Mouse (Mus musculus): ENCODE results near the gene Nans. TPM values are rescaled to one million over a fixed set of nuclear protein-coding genes. Genes with fewer than 3 reads are reported as not detected.

Gene Nans
- polyA plus RNA-seq, 1 experiment from 2014 or later, result 69.1 TPM

GRCm38 (mm10) chr4:46535840-46536361 lies 46.9 kb downstream of the Nans start, which contains the start of gene Trim14:
TSS of gene Trim14 (minus strand) at chr4:46536141.
- Histone ChIP-seq H3K9ac (peak within 1 kb of the TSS; percentile 32; the same call in 1 of the 2 replicates), H3K9me3 (no peaks in the 10 kb centered on the region), H3K27ac (replicated peaks) (no peak within 1 kb of the TSS), H3K4me2 (peak within 1 kb of the TSS; percentile 73), H3K4me3 (peak within 1 kb of the TSS; percentile 44), H3K36me3 (peaks cover 2% of the 10 kb centered on the region; the same call in 1 of the 2 replicates), H3K4me1 (replicated peaks) (peaks cover 24% of the 10 kb centered on the region), H3K27me3 (peaks cover 60% of the 10 kb centered on the region)
- ATAC-seq (ENCODE audit: low FRiP score, low read depth), result peak; percentile 57
- under 1% methylated on average over 46 of the region's 46 CpGs for WGBS

- Histone ChIP-seq H3K9ac (no peak overlapping the region), H3K4me2 (no peak overlapping the region), H3K27me3 (peaks cover 40% of the 10 kb centered on the region), H3K9me3 (no peaks in the 10 kb centered on the region), H3K27ac (replicated peaks) (no peak overlapping the region), H3K4me3 (no peak overlapping the region), H3K4me1 (replicated peaks) (peaks cover 19% of the 10 kb centered on the region), H3K36me3 (peaks cover 9% of the 10 kb centered on the region; the same call in 1 of the 2 replicates)
- ATAC-seq (ENCODE audit: low FRiP score, low read depth), result no peak
- 59% methylated on average over 9 of the region's 9 CpGs for WGBS
Measured at GRCm38 (mm10) chr4:46539167-46539566, 50.1 kb downstream of the Nans start.

- WGBS, result 50% methylated on average over 9 of the region's 9 CpGs
Measured at GRCm38 (mm10) chr4:46541707-46542106, 52.7 kb downstream of the Nans start.

GRCm38 (mm10) chr4:46543366-46544050 lies 54.5 kb downstream of the Nans start:
- no peak overlapping the region for H3K4me3 ChIP-seq
- H3K4me2 ChIP-seq, result no peak overlapping the region
- ATAC-seq (ENCODE audit: low FRiP score, low read depth), result no peak
- H3K9ac ChIP-seq, result no peak overlapping the region
- H3K36me3 ChIP-seq, result peaks cover 9% of the 10 kb centered on the region; the same call in 1 of the 2 replicates
- H3K27ac ChIP-seq (replicated peaks), result no peak overlapping the region
- 94% methylated on average over 13 of the region's 13 CpGs for WGBS
- H3K9me3 ChIP-seq, result no peaks in the 10 kb centered on the region
- no peaks in the 10 kb centered on the region for H3K4me1 ChIP-seq (replicated peaks)
- 0 out of 2 replicates have a peak, but pooled peaks cover 4% of the 10 kb centered on the region for H3K27me3 ChIP-seq

More at GRCm38 (mm10) chr4:46541707-46542106, 52.7 kb downstream of the Nans start:
- Histone ChIP-seq H3K27me3 (peaks cover 16% of the 10 kb centered on the region), H3K36me3 (peaks cover 9% of the 10 kb centered on the region; the same call in 1 of the 2 replicates), H3K4me3 (no peak overlapping the region), H3K4me2 (no peak overlapping the region), H3K9me3 (no peaks in the 10 kb centered on the region), H3K9ac (no peak overlapping the region), H3K4me1 (replicated peaks) (no peaks in the 10 kb centered on the region), H3K27ac (replicated peaks) (no peak overlapping the region)
- no peak for ATAC-seq (ENCODE audit: low FRiP score, low read depth)

GRCm38 (mm10) chr4:46544313-46544712 lies 55.3 kb downstream of the Nans start:
- ATAC-seq (ENCODE audit: low FRiP score, low read depth), result no peak
- no peak overlapping the region for H3K4me3 ChIP-seq

GRCm38 (mm10) chr4:46545498-46545897 lies 56.5 kb downstream of the Nans start:
- H3K9me3 ChIP-seq, result no peaks in the 10 kb centered on the region
- no peaks in the 10 kb centered on the region for H3K27me3 ChIP-seq
- H3K36me3 ChIP-seq, result peaks cover 9% of the 10 kb centered on the region; the same call in 1 of the 2 replicates
- H3K4me2 ChIP-seq, result no peak overlapping the region
- no peak overlapping the region for H3K4me3 ChIP-seq
- ATAC-seq (ENCODE audit: low FRiP score, low read depth), result no peak
- WGBS, result 18% methylated on average over 9 of the region's 9 CpGs
- H3K9ac ChIP-seq, result no peak overlapping the region
- no peaks in the 10 kb centered on the region for H3K4me1 ChIP-seq (replicated peaks)
- H3K27ac ChIP-seq (replicated peaks), result no peak overlapping the region

More at GRCm38 (mm10) chr4:46544313-46544712, 55.3 kb downstream of the Nans start:
- Histone ChIP-seq H3K27me3 (0 out of 2 replicates have a peak, but pooled peaks cover under 1% of the 10 kb centered on the region), H3K9ac (no peak overlapping the region), H3K27ac (replicated peaks) (no peak overlapping the region), H3K9me3 (no peaks in the 10 kb centered on the region), H3K4me2 (no peak overlapping the region), H3K4me1 (replicated peaks) (no peaks in the 10 kb centered on the region), H3K36me3 (peaks cover 9% of the 10 kb centered on the region; the same call in 1 of the 2 replicates)
- WGBS, result 40% methylated on average over 1 of the region's 1 CpGs

- H3K27ac ChIP-seq (replicated peaks), result no peak overlapping the region
- H3K4me1 ChIP-seq (replicated peaks), result no peaks in the 10 kb centered on the region
- 29% methylated on average over 6 of the region's 6 CpGs for WGBS
- H3K27me3 ChIP-seq, result no peaks in the 10 kb centered on the region
- H3K4me3 ChIP-seq, result no peak overlapping the region
- no peak for ATAC-seq (ENCODE audit: low FRiP score, low read depth)
- H3K9me3 ChIP-seq, result no peaks in the 10 kb centered on the region
- H3K36me3 ChIP-seq, result 0 out of 2 replicates have a peak, but pooled peaks cover 7% of the 10 kb centered on the region
- no peak overlapping the region for H3K4me2 ChIP-seq
- H3K9ac ChIP-seq, result no peak overlapping the region
Measured at GRCm38 (mm10) chr4:46546709-46547108, 57.7 kb downstream of the Nans start.

GRCm38 (mm10) chr4:46549979-46550378 lies 60.9 kb downstream of the Nans start:
- no peak for ATAC-seq (ENCODE audit: low FRiP score, low read depth)
- Histone ChIP-seq H3K9ac (no peak overlapping the region), H3K27ac (replicated peaks) (no peak overlapping the region), H3K4me1 (replicated peaks) (no peaks in the 10 kb centered on the region), H3K4me2 (no peak overlapping the region), H3K4me3 (no peak overlapping the region), H3K36me3 (no peaks in the 10 kb centered on the region), H3K27me3 (no peaks in the 10 kb centered on the region), H3K9me3 (no peaks in the 10 kb centered on the region)
- WGBS, result 63% methylated on average over 9 of the region's 10 CpGs

GRCm38 (mm10) chr4:46550406-46550805 lies 61.4 kb downstream of the Nans start:
- no peaks in the 10 kb centered on the region for H3K9me3 ChIP-seq
- no peak overlapping the region for H3K9ac ChIP-seq
- H3K27me3 ChIP-seq, result no peaks in the 10 kb centered on the region
- 58% methylated on average over 8 of the region's 8 CpGs for WGBS
- no peak overlapping the region for H3K4me2 ChIP-seq
- H3K4me1 ChIP-seq (replicated peaks), result no peaks in the 10 kb centered on the region
- no peak for ATAC-seq (ENCODE audit: low FRiP score, low read depth)
- no peak overlapping the region for H3K4me3 ChIP-seq
- no peaks in the 10 kb centered on the region for H3K36me3 ChIP-seq
- no peak overlapping the region for H3K27ac ChIP-seq (replicated peaks)

Other genes with a start within 250 kb of the Nans start
- not detected in 2 replicates for gene Foxe1, start 145.6 kb upstream of the Nans start, polyA plus RNA-seq (2015; fragmentation: Nextera tagmentation; extraction: Ambion mirVana)
- gene Trmo, start 99.8 kb upstream of the Nans start, polyA plus RNA-seq (2015; fragmentation: Nextera tagmentation; extraction: Ambion mirVana), result 8.5 and 9.7 TPM in 2 replicates
- 0.10 and 0.53 TPM in 2 replicates for gene Hemgn, start 75.7 kb upstream of the Nans start, polyA plus RNA-seq (2015; fragmentation: Nextera tagmentation; extraction: Ambion mirVana)
- 84.4 and 92.3 TPM in 2 replicates for gene Anp32b, start 38.3 kb upstream of the Nans start, polyA plus RNA-seq (2015; fragmentation: Nextera tagmentation; extraction: Ambion mirVana)
- gene Trim14, start 46.9 kb downstream of the Nans start, polyA plus RNA-seq (2015; fragmentation: Nextera tagmentation; extraction: Ambion mirVana), result 1.2 and 2.4 TPM in 2 replicates
- 9.0 and 10.5 TPM in 2 replicates for gene Coro2a, start 113.0 kb downstream of the Nans start, polyA plus RNA-seq (2015; fragmentation: Nextera tagmentation; extraction: Ambion mirVana)
- 0.91 and 1.0 TPM in 2 replicates for gene Tbc1d2, start 161.0 kb downstream of the Nans start, polyA plus RNA-seq (2015; fragmentation: Nextera tagmentation; extraction: Ambion mirVana)